Mouse (Mus musculus): ENCODE data around the gene Rin2.

GRCm38 (mm10) chr2:145849170-145849905, 174.3 kb downstream of the Rin2 start:
- no peak for TF ChIP-seq GATA1 (IDR thresholded peaks at IDR 0.05; ENCODE audit: low read length)
- TF ChIP-seq TAL1 (IDR thresholded peaks at IDR 0.05; ENCODE audit: low read length), result no peak
